Comparison of ENCODE assay signal across 8 mouse cellular contexts in the genomic region with DNA sequence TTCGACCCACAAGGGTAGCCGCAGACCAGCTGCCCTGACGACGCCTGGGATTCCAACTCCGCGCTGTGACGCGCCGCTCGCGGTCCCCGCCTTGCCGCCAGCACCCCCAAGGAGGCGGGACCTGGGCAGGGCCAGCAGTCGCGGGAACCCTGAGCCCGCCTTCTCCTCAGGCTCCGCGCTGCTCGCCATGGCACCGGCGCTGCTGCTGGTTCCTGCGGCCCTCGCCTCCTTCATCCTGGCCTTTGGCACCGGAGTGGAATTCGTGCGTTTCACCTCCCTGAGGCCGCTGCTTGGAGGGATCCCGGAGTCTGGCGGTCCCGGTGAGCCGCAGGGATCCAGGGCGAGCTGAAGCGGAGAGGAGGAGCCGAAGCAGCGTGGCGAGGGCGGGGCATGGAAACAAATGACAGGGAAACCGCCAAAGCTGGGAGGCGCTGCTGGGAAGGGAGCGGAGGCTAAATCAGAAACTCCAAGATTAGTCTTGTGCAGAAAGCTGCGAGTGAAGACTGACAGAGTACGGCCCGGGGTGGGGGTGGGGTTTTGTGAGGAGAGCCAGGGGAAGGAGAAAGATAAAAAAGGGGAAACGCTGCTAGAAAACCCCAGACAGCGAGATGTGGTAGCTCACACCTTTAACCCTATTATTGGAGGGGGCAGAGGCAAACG. TPM values are rescaled to one million over a fixed set of nuclear protein-coding genes. Genes with fewer than 3 reads are reported as not detected.
DNase-seq lines count a peak whose midpoint lies in the region; ATAC-seq and TF ChIP-seq lines count a peak whose summit lies in the region.

A gene (plus strand): TSS at position 121 of the 660 bp plus-strand sequence.

- no peaks in the 10 kb centered on the region for H3K27me3 ChIP-seq in embryonic facial prominence, embryonic 10.5 days (replicated peaks; ENCODE audit: low read depth, poor library complexity, severe bottlenecking)
- no peaks in the 10 kb centered on the region for H3K27me3 ChIP-seq in limb, embryonic 14.5 days (ENCODE audit: control insufficient read depth, insufficient read depth, low read length)
- H3K27me3 ChIP-seq in midbrain, embryonic 16.5 days (ENCODE audit: control insufficient read depth, insufficient read depth, low read depth, low read length) = no peaks in the 10 kb centered on the region

- H3K4me2 ChIP-seq in limb, embryonic 14.5 days (replicated peaks; ENCODE audit: low read depth, low read length, severe bottlenecking) = peak within 1 kb of the TSS; percentile 65
- peak within 1 kb of the TSS; percentile 70 for H3K4me2 ChIP-seq in midbrain, embryonic 16.5 days (ENCODE audit: low read length)

- WGBS in embryonic facial prominence, embryonic 10.5 days = under 1% methylated on average over 47 of the region's 47 CpGs
- 2% methylated on average over 47 of the region's 47 CpGs for WGBS in limb, embryonic 14.5 days
- under 1% methylated on average over 47 of the region's 47 CpGs for WGBS in midbrain, embryonic 16.5 days

- peak within 1 kb of the TSS; percentile 64 for H3K9ac ChIP-seq in limb, embryonic 14.5 days (ENCODE audit: low read depth, low read length, severe bottlenecking)
- H3K9ac ChIP-seq in midbrain, embryonic 16.5 days (ENCODE audit: low read depth, low read length) = peak within 1 kb of the TSS; percentile 86

- H3K9me3 ChIP-seq in embryonic facial prominence, embryonic 10.5 days = no peaks in the 10 kb centered on the region
- H3K9me3 ChIP-seq in limb, embryonic 14.5 days (ENCODE audit: control insufficient read depth, low read length) = no peaks in the 10 kb centered on the region
- no peaks in the 10 kb centered on the region for H3K9me3 ChIP-seq in midbrain, embryonic 16.5 days (replicated peaks; ENCODE audit: control insufficient read depth, low read length, poor library complexity, severe bottlenecking)

- ATAC-seq in granulocyte monocyte progenitor cell, adult 5-6 weeks (replicated peaks; ENCODE audit: poor library complexity, severe bottlenecking) = peak; percentile 82
- peak; percentile 87 for ATAC-seq in limb, embryonic 14.5 days (ENCODE audit: low FRiP score, low read depth)
- peak; percentile 93 for ATAC-seq in midbrain, embryonic 16.5 days

- TF ChIP-seq POLR2A in limb, embryonic 14.5 days (IDR thresholded peaks at IDR 0.05; ENCODE audit: borderline replicate concordance, extremely low read depth, insufficient read depth, insufficient read length) = 0 out of 2 replicates have a peak, but pooled peaks have one; percentile 58

- DNase-seq in left cerebral cortex, adult 18-20 months (ENCODE audit: low spot score in 2 of 2) = peak; percentile 88 to 92
- no peak for DNase-seq in left cerebral cortex, adult 11 months (ENCODE audit: low spot score)
- peak; percentile 92 for DNase-seq in embryonic facial prominence, embryonic 10.5 days (ENCODE audit: low spot score)
- peak; percentile 84 for DNase-seq in kidney, adult 11 months
- peak; percentile 91 for DNase-seq in limb, embryonic 14.5 days (ENCODE audit: low spot score)
- peak; percentile 89 to 94 for DNase-seq in spleen, postnatal 10 days (ENCODE audit: low spot score in 2 of 2)

- H3K36me3 ChIP-seq in embryonic facial prominence, embryonic 10.5 days (replicated peaks) = peaks cover 43% of the 10 kb centered on the region
- peaks cover 21% of the 10 kb centered on the region for H3K36me3 ChIP-seq in limb, embryonic 14.5 days (ENCODE audit: control insufficient read depth, insufficient read depth, low read length)
- H3K36me3 ChIP-seq in midbrain, embryonic 16.5 days (ENCODE audit: control insufficient read depth, insufficient read depth, low read length) = peaks cover 5% of the 10 kb centered on the region; the same call in 1 of the 2 replicates

- peak within 1 kb of the TSS; percentile 76 for H3K4me3 ChIP-seq in embryonic facial prominence, embryonic 10.5 days
- peak within 1 kb of the TSS; percentile 77 for H3K4me3 ChIP-seq in limb, embryonic 14.5 days (replicated peaks; ENCODE audit: low read length)
- peak within 1 kb of the TSS; percentile 83 for H3K4me3 ChIP-seq in midbrain, embryonic 16.5 days (ENCODE audit: low read depth, low read length)

- peaks cover 30% of the 10 kb centered on the region for H3K4me1 ChIP-seq in embryonic facial prominence, embryonic 10.5 days
- H3K4me1 ChIP-seq in limb, embryonic 14.5 days (ENCODE audit: control insufficient read depth, insufficient read depth, low read length) = peaks cover 13% of the 10 kb centered on the region
- peaks cover 14% of the 10 kb centered on the region for H3K4me1 ChIP-seq in midbrain, embryonic 16.5 days (ENCODE audit: control insufficient read depth, insufficient read depth, low read length)

- peak within 1 kb of the TSS; percentile 91 for H3K27ac ChIP-seq in embryonic facial prominence, embryonic 10.5 days (replicated peaks)
- peak within 1 kb of the TSS; percentile 84 for H3K27ac ChIP-seq in limb, embryonic 14.5 days (replicated peaks; ENCODE audit: low read depth, low read length)
- H3K27ac ChIP-seq in midbrain, embryonic 16.5 days (ENCODE audit: low read length) = peak within 1 kb of the TSS; percentile 94

RNA-seq across cellular contexts. Expression of the gene that starts here (rescaled TPM):
- total RNA-seq in left cerebral cortex, adult 18-20 months (2021) = 1 to 10 TPM; 2.0 to 2.6 TPM
- 64.6 and 65.1 TPM in 2 replicates for polyA plus RNA-seq in embryonic facial prominence, embryonic 10.5 days (2016; fragmentation: Nextera tagmentation; extraction: Ambion mirVana)
- total RNA-seq in granulocyte monocyte progenitor cell, adult 5-6 weeks (2014; fragmentation: Nextera tagmentation) = 66.8 and 88.9 TPM in 2 replicates
- total RNA-seq in granulocyte monocyte progenitor cell, adult 5-6 weeks (2017) = 41.5 and 46.0 TPM in 2 replicates
- polyA plus RNA-seq in limb, embryonic 14.5 days (2012; rRNA removed) = 77.5 and 80.7 TPM in 2 replicates
- polyA plus RNA-seq in limb, embryonic 14.5 days (2014; fragmentation: Nextera tagmentation; extraction: Ambion mirVana) = 49.5 and 56.4 TPM in 2 replicates
- polyA plus RNA-seq in midbrain, embryonic 16.5 days (2015; fragmentation: Nextera tagmentation; extraction: Ambion mirVana) = 13.5 and 14.6 TPM in 2 replicates

Comparison
In these comparisons a context has a peak if more than half of its experiments do, and no peak if none do; other contexts are left out.
1. RNA of the gene that starts here (total RNA-seq): 41.5 to 88.9 TPM in granulocyte monocyte progenitor cell, adult 5-6 weeks; 2.0 to 2.6 TPM in left cerebral cortex, adult 18-20 months; every median in the first group is over 10 times any median in the second.
2. Peak in every context shown above with its lines, with median percentiles within 50 percentile points of each other: H3K27ac ChIP-seq, H3K4me3 ChIP-seq and ATAC-seq.